Mouse (Mus musculus) CH12.LX (cell line): Measurements from ENCODE around the gene Gid4.

Source experiments
- CHD2 ChIP-seq: IDR thresholded peaks from 2 replicates; pipeline ENCODE4 v1.6.1; 2011; ENCODE audit warnings: low read length, improper control_type of control experiment
- CTCF ChIP-seq, 2 experiments: IDR thresholded peaks in 1 of 2; conservative IDR thresholded peaks in 1 of 2; 2 replicates each; pipeline ENCODE4 v1.5.1; 2011 to 2012; ENCODE audit warnings: low read depth in 2 of 2, low read length in 2 of 2, improper control_type of control experiment in 1 of 2, inconsistent platforms in 1 of 2, mild to moderate bottlenecking in 1 of 2, moderate library complexity in 1 of 2
- EP300 ChIP-seq: IDR thresholded peaks from 2 replicates; pipeline ENCODE4 v1.6.1; 2011; ENCODE audit warnings: low read length, improper control_type of control experiment
- ETS1 ChIP-seq: conservative IDR thresholded peaks from 2 replicates; pipeline ENCODE4 v1.6.1; 2012; ENCODE audit warnings: low read depth, mild to moderate bottlenecking, inconsistent platforms, low read length, improper control_type of control experiment, moderate library complexity
- POLR2A ChIP-seq: IDR thresholded peaks from 2 replicates; pipeline ENCODE4 v1.6.1; 2011; ENCODE audit warnings: low read depth, mild to moderate bottlenecking, improper control_type of control experiment, low read length
- POLR2AphosphoS2 ChIP-seq: IDR thresholded peaks from 2 replicates; pipeline ENCODE4 v1.6.1; 2011; ENCODE audit warnings: low read depth, low read length, improper control_type of control experiment

DNA sequence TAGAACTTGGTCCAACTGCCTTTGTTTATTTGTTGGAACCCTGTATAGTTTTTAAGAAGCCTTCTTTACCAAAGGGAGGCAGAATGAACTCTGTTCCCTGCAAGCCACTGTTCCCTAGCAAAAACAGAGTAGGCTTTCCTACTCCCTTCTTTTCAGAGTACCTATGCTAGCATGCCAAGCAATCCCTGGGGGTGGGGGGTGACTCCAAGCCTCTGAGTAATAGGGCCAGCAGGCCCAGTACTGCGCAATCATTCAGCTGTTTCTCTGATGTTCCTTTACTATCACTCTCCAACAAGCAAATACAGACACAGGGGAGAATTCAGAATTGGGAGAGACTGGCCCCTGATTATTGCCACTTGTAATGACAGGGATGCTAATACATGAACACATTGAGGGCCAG is 10.3 kb upstream of the Gid4 start:
- TF ChIP-seq POLR2AphosphoS2 (no peak), ETS1 (no peak), POLR2A (no peak), CTCF (conservative IDR thresholded peaks at IDR 0.05 in 1 of 2, IDR thresholded peaks at IDR 0.05 in 1 of 2; ENCODE audit: low read depth in 2 of 2, low read length in 2 of 2) (no peak), CHD2 (no peak), EP300 (no peak)
